Mouse (Mus musculus) stomach, embryonic 16.5 days (tissue): ENCODE results near the gene Pex10. TPM values are rescaled to one million over a fixed set of nuclear protein-coding genes. Genes with fewer than 3 reads are reported as not detected.

Experiments used
- ATAC-seq: fragments of 200-750 bp; cut with Nextera tagmentation; 2 replicates; pipeline ENCODE4 v1.8.0; 2017; ENCODE audit warnings: moderate number of reproducible peaks, moderate TSS enrichment; ENCODE audit not compliant: insufficient read depth, low FRiP score
- H3K27ac ChIP-seq: fragments of 300-500 bp; sonication (generic); 2 replicates; pipeline ENCODE4 v1.5.1; 2014; ENCODE audit warnings: low read length
- H3K27me3 ChIP-seq: fragments of 300-500 bp; sonication (generic); 2 replicates; pipeline ENCODE4 v1.6.1; 2014; ENCODE audit warnings: low read length, control low read depth, mixed read lengths; ENCODE audit not compliant: control insufficient read depth, insufficient read depth
- H3K36me3 ChIP-seq: fragments of 300-500 bp; sonication (generic); 2 replicates; pipeline ENCODE4 v1.6.1; 2014; ENCODE audit warnings: low read length; ENCODE audit not compliant: control insufficient read depth, insufficient read depth
- H3K4me1 ChIP-seq: fragments of 300-500 bp; sonication (generic); 2 replicates; pipeline ENCODE4 v1.6.1; 2014; ENCODE audit warnings: low read length, control low read depth, mixed read lengths; ENCODE audit not compliant: control insufficient read depth, insufficient read depth
- H3K4me2 ChIP-seq: fragments of 300-500 bp; sonication (generic); 2 replicates; pipeline ENCODE4 v1.6.1; 2014; ENCODE audit warnings: low read depth, low read length, mixed read lengths
- H3K4me3 ChIP-seq: fragments of 300-500 bp; sonication (generic); replicated peaks from 2 replicates; pipeline ENCODE4 v1.5.1; 2014; ENCODE audit warnings: mild to moderate bottlenecking, low read length
- H3K9ac ChIP-seq: fragments of 300-500 bp; sonication (generic); 2 replicates; pipeline ENCODE4 v1.6.1; 2014; ENCODE audit warnings: low read length
- H3K9me3 ChIP-seq: fragments of 300-500 bp; sonication (generic); replicated peaks from 2 replicates; pipeline ENCODE4 v1.6.1; 2016; ENCODE audit warnings: low read length, control low read depth; ENCODE audit not compliant: control insufficient read depth
- WGBS: fragments of 180-500 bp; shearing (Covaris S2); extraction: QIAGEN DNeasy Blood & Tissue Kit; methylation state at CpG from one replicate; pipeline ENCODE4 v1.1.7; 2014; 5-methylcytosine and 5-hydroxymethylcytosine counted together
- polyA plus RNA-seq: library from polyadenylated mRNA; unstranded; fragments of >200 nt; fragmentation: Nextera tagmentation; extraction: Ambion mirVana; gene quantifications from 2 replicates; pipeline ENCODE4 v1.2.1, GENCODE M21; 2015

Pex10 gene
- 19.9 and 20.1 TPM in 2 replicates for polyA plus RNA-seq

DNA sequence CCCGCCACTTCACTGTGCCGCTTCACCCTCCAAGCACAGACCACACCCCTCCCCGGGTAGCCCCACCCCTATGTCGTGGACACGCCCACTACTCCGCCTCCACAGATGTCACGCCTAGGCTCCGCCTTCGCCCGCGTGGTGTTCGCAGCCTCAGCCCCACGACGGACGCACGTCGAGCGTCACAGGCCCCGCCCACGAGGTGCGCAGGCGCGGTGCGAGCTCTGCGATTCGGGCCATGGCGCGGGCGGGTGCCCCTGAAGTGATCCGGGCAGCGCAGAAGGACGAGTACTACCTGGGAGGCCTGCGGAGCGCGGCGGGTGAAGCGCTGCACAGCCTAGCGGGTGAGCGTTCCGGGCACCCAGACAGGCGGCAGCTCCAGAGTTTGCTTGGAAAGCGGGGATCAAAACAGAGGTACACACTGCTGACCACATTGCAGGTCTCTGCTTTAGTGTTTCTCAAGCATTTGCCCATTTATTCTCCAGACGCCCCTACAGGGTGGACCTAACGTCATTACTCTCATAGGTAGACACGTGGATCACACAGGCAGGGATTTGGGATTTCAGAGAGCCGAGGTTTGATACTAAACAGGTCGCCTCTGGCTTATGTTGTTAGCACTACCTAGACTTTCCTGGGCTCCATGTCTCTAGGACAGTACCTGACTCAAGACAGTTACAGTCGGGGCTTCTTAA, at the start of gene Pex10:
Pex10 (plus strand) TSS at position 183 of the 689 bp plus-strand sequence.
- H3K4me2 ChIP-seq: peak within 1 kb of the TSS; percentile 89
- peaks cover 20% of the 10 kb centered on the region for H3K4me1 ChIP-seq
- H3K27me3 ChIP-seq: no peaks in the 10 kb centered on the region
- peaks cover 17% of the 10 kb centered on the region for H3K36me3 ChIP-seq
- peak within 1 kb of the TSS; percentile 90 for H3K9ac ChIP-seq
- peak within 1 kb of the TSS; percentile 78 for H3K4me3 ChIP-seq
- peak within 1 kb of the TSS; percentile 71 for H3K27ac ChIP-seq
- ATAC-seq: peak; percentile 92
- no peaks in the 10 kb centered on the region for H3K9me3 ChIP-seq
- WGBS: under 1% methylated on average over 48 of the region's 48 CpGs

DNA sequence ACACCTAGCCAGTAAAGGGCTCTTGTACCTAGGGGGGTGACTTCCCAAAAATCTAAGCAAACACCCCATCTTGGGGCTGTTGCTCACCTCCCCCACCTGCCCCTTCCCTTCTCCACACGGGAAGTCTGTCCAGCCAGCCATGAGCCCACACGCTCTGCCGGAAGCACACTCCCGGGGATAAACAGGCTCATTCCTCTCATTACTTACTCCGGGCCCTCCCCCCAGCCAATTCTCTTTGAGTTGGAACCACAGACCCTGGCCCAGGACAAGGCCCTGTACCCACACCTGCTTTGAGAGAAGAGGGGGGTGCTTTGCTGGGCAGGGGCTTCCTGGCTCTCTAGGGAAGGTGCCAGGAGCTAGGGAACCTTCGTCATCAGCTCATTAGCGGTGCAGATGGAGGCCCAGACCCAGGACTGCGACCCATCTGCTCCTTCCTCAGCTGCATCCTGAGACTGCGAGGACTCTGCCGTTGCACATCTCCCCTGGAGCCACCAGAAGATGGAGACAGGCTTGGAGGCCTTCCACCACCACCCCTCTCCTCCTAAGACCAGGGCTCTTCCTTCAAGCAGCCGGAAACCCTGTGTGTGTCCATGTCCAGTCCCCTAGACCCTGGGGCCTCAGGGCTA, 49.5 kb upstream of the Pex10 start:
- no peak for ATAC-seq
- no peak overlapping the region for H3K9ac ChIP-seq
- no peak overlapping the region for H3K4me3 ChIP-seq
- no peaks in the 10 kb centered on the region for H3K9me3 ChIP-seq
- no peak overlapping the region for H3K27ac ChIP-seq
- H3K27me3 ChIP-seq: no peaks in the 10 kb centered on the region
- no peak overlapping the region for H3K4me2 ChIP-seq
- 68% methylated on average over 11 of the region's 11 CpGs for WGBS
- H3K36me3 ChIP-seq: no peaks in the 10 kb centered on the region
- peaks cover 17% of the 10 kb centered on the region for H3K4me1 ChIP-seq

DNA sequence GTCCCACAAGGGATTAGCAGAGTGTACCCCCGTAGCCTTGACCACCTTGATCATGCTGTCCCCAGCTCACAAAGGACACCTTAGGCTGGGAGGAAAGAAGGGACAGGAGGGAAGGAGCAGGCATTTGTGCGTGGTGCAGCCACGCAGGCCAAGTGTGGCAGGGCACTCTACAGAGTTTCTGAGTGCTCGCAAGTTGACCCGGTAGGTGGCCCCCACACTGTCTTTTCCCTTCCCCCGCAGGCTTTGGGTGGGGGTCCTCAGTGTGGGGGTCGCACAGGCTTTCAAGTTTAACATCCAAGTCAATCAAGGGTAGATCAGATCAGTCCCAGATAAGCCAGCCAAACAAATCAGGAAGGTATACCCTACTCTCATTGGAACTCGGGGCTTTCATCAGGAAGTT, 48.8 kb upstream of the Pex10 start:
- Histone ChIP-seq H3K27me3 (no peaks in the 10 kb centered on the region), H3K4me1 (peaks cover 17% of the 10 kb centered on the region), H3K9me3 (no peaks in the 10 kb centered on the region), H3K4me2 (no peak overlapping the region), H3K27ac (no peak overlapping the region), H3K4me3 (no peak overlapping the region), H3K36me3 (no peaks in the 10 kb centered on the region), H3K9ac (no peak overlapping the region)
- 71% methylated on average over 8 of the region's 8 CpGs for WGBS
- ATAC-seq: no peak

DNA sequence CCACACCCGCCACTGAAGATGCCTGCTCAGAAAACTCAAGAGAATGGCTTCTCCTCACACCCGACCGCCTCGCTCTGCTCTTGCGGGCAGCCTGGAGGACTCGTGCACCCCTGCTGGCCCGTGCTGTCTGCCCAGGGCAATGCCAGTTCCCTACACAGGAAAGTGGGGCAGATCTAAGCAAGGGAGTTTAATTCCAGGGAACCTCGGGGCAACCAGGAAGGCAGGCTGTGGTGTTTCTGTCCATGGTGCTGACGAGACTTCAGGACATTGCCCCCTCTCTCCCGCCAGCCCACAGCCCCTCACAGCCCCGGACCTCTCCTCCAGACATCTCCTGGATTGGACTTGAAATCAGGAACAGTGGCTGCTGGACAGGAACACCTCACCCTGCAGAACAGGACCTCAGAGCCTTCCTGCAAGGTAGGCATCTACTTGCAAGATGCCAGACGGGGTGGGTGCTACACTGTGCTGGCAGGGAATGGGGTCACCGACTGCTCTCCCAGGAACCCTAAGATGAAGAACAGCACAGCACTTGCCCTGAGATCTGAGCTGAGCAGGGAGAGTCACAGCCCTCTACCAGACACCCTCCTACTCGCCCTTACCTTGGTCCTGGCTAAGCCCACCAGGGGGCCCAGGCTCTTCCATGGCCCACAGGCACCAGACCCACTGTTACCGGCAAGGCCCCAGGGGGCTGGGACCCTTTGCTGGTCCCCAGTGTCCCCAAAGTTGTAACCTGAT, 48.0 kb upstream of the Pex10 start:
- Histone ChIP-seq H3K4me2 (peak overlapping the region; percentile 26; the same call in 1 of the 2 replicates), H3K9me3 (no peaks in the 10 kb centered on the region), H3K4me1 (peaks cover 17% of the 10 kb centered on the region), H3K27me3 (no peaks in the 10 kb centered on the region), H3K36me3 (no peaks in the 10 kb centered on the region), H3K4me3 (no peak overlapping the region), H3K27ac (no peak overlapping the region), H3K9ac (no peak overlapping the region)
- ATAC-seq: peak; percentile 9; the same call in 1 of the 2 replicates
- WGBS: 8% methylated on average over 15 of the region's 15 CpGs

DNA sequence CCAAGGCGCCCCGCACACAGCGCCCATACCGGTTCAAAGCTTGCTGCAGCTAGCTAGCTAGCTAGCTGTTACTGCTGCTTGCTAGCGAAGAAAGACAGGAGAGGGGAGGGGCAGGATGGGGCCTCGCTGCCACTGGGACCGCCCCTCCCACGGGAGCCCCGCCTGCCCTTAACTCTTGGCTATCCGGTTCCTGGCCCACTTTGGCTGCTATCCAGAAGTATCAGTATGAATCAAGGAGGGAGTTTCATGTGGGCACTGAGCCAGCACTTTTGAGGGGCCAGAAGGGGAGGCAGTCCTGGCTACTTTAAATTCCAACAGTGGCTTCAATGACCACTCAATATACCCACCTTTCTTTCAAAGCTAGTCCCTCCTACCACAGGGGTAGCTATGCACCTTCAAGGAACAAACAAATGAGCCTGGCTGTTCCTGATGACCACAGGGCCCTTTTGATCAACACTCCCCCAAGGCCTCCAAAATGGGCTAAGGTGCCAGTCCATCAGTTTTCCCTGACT, 47.4 kb upstream of the Pex10 start:
- Histone ChIP-seq H3K9me3 (no peaks in the 10 kb centered on the region), H3K36me3 (no peaks in the 10 kb centered on the region), H3K27ac (peak overlapping the region; percentile 12; the same call in 1 of the 2 replicates), H3K27me3 (no peaks in the 10 kb centered on the region), H3K9ac (no peak overlapping the region), H3K4me2 (peak overlapping the region; percentile 26; the same call in 1 of the 2 replicates), H3K4me3 (no peak overlapping the region), H3K4me1 (peaks cover 17% of the 10 kb centered on the region)
- under 1% methylated on average over 10 of the region's 10 CpGs for WGBS
- ATAC-seq: peak; percentile 70; the same call in 1 of the 2 replicates

DNA sequence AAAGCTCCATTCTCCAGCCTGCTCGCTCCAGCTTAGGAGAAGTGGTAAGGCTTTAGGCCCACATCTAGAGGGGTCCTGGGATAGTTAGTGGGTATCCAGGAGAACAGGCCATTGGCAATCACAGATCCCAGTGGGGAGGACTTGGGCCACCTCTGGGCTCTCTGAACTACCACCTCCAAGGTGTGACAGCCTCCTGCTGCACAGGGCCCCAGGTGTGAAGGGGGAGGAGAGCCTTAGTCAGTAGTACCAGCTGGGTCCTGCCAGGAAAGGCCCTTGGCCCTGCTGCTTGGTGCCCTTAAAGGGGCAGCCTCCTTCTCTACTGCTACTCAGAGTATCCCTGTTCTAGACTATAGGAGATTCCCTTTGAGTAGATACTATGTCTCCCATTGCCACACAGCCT, 46.7 kb upstream of the Pex10 start:
- H3K9me3 ChIP-seq: no peaks in the 10 kb centered on the region
- WGBS: 42% methylated on average over 1 of the region's 1 CpGs
- H3K4me3 ChIP-seq: no peak overlapping the region
- H3K4me1 ChIP-seq: peaks cover 17% of the 10 kb centered on the region
- no peaks in the 10 kb centered on the region for H3K27me3 ChIP-seq
- ATAC-seq: no peak
- H3K36me3 ChIP-seq: no peaks in the 10 kb centered on the region
- H3K9ac ChIP-seq: no peak overlapping the region
- H3K4me2 ChIP-seq: no peak overlapping the region
- H3K27ac ChIP-seq: 0 out of 2 replicates have a peak overlapping the region, but pooled peaks have one; percentile 12

DNA sequence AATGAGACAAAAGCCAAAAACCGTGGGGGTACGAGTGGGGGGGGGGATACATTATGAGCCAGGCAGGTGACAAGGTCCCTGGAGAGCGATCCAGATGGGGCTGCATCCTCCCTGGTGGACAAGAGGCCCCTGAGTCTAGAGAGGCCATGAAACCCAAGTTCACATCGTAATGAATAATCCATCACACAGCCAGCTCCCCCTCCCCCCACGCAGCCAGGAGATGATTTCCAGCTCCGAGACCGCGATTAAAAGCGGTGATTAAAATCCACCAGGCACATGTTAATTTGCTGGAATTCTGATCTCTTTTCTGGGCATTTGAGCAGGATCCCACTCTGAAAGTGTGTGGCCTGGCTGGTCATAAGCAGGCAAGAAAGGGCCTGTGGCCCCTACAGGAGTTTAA, 46.0 kb upstream of the Pex10 start:
- peaks cover 17% of the 10 kb centered on the region for H3K4me1 ChIP-seq
- no peak overlapping the region for H3K27ac ChIP-seq
- H3K36me3 ChIP-seq: no peaks in the 10 kb centered on the region
- no peaks in the 10 kb centered on the region for H3K9me3 ChIP-seq
- H3K4me2 ChIP-seq: no peak overlapping the region
- no peaks in the 10 kb centered on the region for H3K27me3 ChIP-seq
- no peak overlapping the region for H3K9ac ChIP-seq
- 53% methylated on average over 9 of the region's 9 CpGs for WGBS
- no peak for ATAC-seq
- no peak overlapping the region for H3K4me3 ChIP-seq

DNA sequence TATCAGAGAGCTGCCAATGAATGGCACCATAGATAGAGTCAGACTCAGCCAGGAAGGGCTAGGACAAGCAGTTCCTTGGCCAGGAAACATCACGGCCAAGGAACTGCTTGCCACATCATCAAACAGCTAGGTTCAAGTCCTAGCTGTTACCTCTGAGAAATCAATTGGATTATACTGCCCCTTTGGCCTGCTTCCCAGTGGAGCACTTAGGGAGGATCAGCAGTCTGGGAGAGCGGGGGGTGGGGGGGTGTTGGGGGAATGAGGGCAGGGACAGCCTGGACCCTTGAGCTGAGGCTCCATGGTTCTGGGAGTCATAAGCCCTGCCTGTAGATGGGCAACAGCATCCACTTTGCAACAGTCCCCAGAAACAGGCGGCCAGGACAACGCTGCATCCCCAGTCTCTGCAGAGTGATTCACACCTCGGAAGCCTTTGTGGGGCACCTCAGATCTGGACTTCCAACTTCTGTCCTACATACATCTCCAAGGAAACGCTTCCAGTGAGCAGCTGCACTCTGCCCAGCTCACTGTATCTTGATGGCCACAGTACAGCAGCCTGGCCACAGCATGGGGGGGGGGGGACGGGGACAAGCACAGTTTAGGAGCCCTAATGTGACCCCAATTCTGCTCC, 44.5 kb upstream of the Pex10 start:
- Histone ChIP-seq H3K4me3 (no peak overlapping the region), H3K4me2 (no peak overlapping the region), H3K27me3 (no peaks in the 10 kb centered on the region), H3K9me3 (no peaks in the 10 kb centered on the region), H3K27ac (no peak overlapping the region), H3K4me1 (peaks cover 17% of the 10 kb centered on the region), H3K9ac (no peak overlapping the region), H3K36me3 (no peaks in the 10 kb centered on the region)
- no peak for ATAC-seq
- 63% methylated on average over 7 of the region's 7 CpGs for WGBS
